Mouse (Mus musculus) activated CD4-positive, CD25-positive, alpha-beta regulatory T cell, adult 4 months (primary cell): ENCODE results near the gene Olfr1000. TPM values are rescaled to one million over a fixed set of nuclear protein-coding genes. Genes with fewer than 3 reads are reported as not detected.
"Not testable (repeated sequence)": the region's sequence is repeated elsewhere in the genome, so short reads cannot be mapped to it uniquely, and the experiment has no call there.

Source experiments
- ATAC-seq: one replicate; pipeline ENCODE4 v1.8.0; 2017
- polyA plus RNA-seq, 2 experiments: library from polyadenylated mRNA; unstranded; fragments of 100-300 nt; shearing (Covaris generic); gene quantifications; one replicate each; pipeline ENCODE4 v1.2.1; 2017

Olfr1000 gene
- polyA plus RNA-seq = not detected

DNA sequence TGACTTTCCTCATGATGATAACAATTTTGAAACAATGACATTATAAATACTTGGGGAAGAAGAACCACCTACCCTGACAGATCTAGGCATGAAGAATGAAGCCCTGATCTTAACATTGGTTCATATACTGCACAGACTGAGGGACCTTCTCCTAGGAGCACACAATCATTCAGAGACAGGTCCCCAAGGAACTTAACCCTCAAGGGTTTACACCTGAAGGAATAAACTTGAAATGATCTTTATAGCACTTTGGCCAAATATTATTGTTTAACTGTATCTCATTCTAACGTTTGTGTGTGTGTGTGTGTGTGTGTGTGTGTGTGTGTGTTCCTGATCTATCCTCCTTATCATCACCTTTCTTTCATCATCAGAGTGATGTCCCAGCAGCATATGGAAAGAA lies at the start of gene Olfr1000:
Olfr1000 (minus strand) TSS at position 101 of the 400 bp plus-strand sequence.
- no peak for ATAC-seq

GRCm38 (mm10) chr2:85650604-85651003 lies 38.9 kb upstream of the Olfr1000 start, which contains the start of gene Olfr1002:
TSS of gene Olfr1002 (minus strand) at chr2:85650704.
- no peak for ATAC-seq

- not testable (repeated sequence) for ATAC-seq
These were observed 23.1 kb downstream of the Olfr1000 start, which contains the start of gene Olfr998 for GRCm38 (mm10) chr2:85588648-85589047. TSS of gene Olfr998 (plus strand) at chr2:85588948.

- ATAC-seq = no peak
These were observed 32.8 kb downstream of the Olfr1000 start, which contains the start of gene Olfr996 for GRCm38 (mm10) chr2:85578915-85579314. TSS of gene Olfr996 (plus strand) at chr2:85579215.

- no peak for ATAC-seq
These were observed 50.5 kb downstream of the Olfr1000 start for GRCm38 (mm10) chr2:85561187-85561586.

DNA sequence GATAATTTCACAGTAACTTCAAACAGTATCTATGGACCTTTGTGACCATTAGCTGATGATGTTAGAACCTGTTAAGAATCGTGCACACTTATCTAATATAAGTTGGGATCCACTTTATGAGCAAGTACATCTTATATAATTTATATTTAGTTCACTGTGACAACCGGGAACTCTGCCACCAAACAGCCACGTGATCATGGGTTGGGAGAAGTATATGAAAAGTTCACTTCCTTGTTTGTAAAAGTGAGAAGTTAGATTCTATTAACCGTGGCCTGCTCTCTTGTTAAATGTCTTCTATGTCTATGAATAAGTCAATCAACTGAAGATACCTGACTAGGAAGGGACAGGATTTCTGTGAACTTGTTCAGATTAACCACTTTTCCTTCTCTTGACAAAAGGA lies 51.5 kb downstream of the Olfr1000 start:
- no peak for ATAC-seq

Other genes starting within 250 kb of the Olfr1000 start
- not detected for gene Olfr988, start 248.7 kb downstream of the Olfr1000 start, polyA plus RNA-seq
- not detected for gene Olfr992, start 202.4 kb downstream of the Olfr1000 start, polyA plus RNA-seq
- gene Olfr993, start 197.0 kb downstream of the Olfr1000 start, polyA plus RNA-seq = not detected
- gene Olfr994, start 175.5 kb downstream of the Olfr1000 start, polyA plus RNA-seq = not detected
- not detected for gene Olfr995, start 168.3 kb downstream of the Olfr1000 start, polyA plus RNA-seq
- not detected for gene 4833423E24Rik, start 92.9 kb downstream of the Olfr1000 start, polyA plus RNA-seq
- not detected for gene Olfr996, start 32.7 kb downstream of the Olfr1000 start, polyA plus RNA-seq
- gene Olfr998, start 23.0 kb downstream of the Olfr1000 start, polyA plus RNA-seq = not detected
- not detected for gene Olfr1002, start 38.8 kb upstream of the Olfr1000 start, polyA plus RNA-seq
- not detected for gene Olfr154, start 52.6 kb upstream of the Olfr1000 start, polyA plus RNA-seq
- not detected for gene Olfr1006, start 66.9 kb upstream of the Olfr1000 start, polyA plus RNA-seq
- not detected for gene Olfr1008, start 77.5 kb upstream of the Olfr1000 start, polyA plus RNA-seq
- not detected for gene Olfr1009, start 103.5 kb upstream of the Olfr1000 start, polyA plus RNA-seq
- not detected for gene Olfr1012, start 150.9 kb upstream of the Olfr1000 start, polyA plus RNA-seq
- not detected for gene Olfr1013, start 155.2 kb upstream of the Olfr1000 start, polyA plus RNA-seq
- not detected for gene Olfr1014, start 160.8 kb upstream of the Olfr1000 start, polyA plus RNA-seq
- gene Olfr1015, start 170.1 kb upstream of the Olfr1000 start, polyA plus RNA-seq = under 1 TPM in 1 of 2 experiments, not detected in 1; 0.13 TPM
- gene Olfr1016, start 190.6 kb upstream of the Olfr1000 start, polyA plus RNA-seq = not detected
- not detected for gene Olfr1018, start 206.6 kb upstream of the Olfr1000 start, polyA plus RNA-seq
- not detected for gene Olfr1019, start 233.6 kb upstream of the Olfr1000 start, polyA plus RNA-seq
- not detected for gene Olfr1020, start 235.1 kb upstream of the Olfr1000 start, polyA plus RNA-seq